Mouse (Mus musculus): ENCODE data around the gene Qtrt1.

The Qtrt1 gene

GRCm38 (mm10) chr9:21419646-21420045 lies 8.0 kb downstream of the Qtrt1 start:
- in situ Hi-C loops (cut with MboI, MseI), result no loop called here

- in situ Hi-C loops (cut with MboI, MseI), result no loop called here
Observed at GRCm38 (mm10) chr9:21424631-21425555, 13.3 kb downstream of the Qtrt1 start, which contains the start of gene Dnm2. TSS of gene Dnm2 (plus strand) at chr9:21424908.

GRCm38 (mm10) chr9:21425556-21425945 lies 13.9 kb downstream of the Qtrt1 start:
- in situ Hi-C loops (cut with MboI, MseI), result no loop called here

GRCm38 (mm10) chr9:21426013-21426412 lies 14.4 kb downstream of the Qtrt1 start:
- in situ Hi-C loops (cut with MboI, MseI), result no loop called here

- in situ Hi-C loops (cut with MboI, MseI), result no loop called here
Observed at GRCm38 (mm10) chr9:21426525-21426924, 14.9 kb downstream of the Qtrt1 start.

GRCm38 (mm10) chr9:21427773-21428172 lies 16.1 kb downstream of the Qtrt1 start:
- in situ Hi-C loops (cut with MboI, MseI), result no loop called here

- in situ Hi-C loops (cut with MboI, MseI), result no loop called here
Observed at GRCm38 (mm10) chr9:21428178-21428577, 16.5 kb downstream of the Qtrt1 start.

GRCm38 (mm10) chr9:21430724-21431123 lies 19.1 kb downstream of the Qtrt1 start:
- in situ Hi-C loops (cut with MboI, MseI), result no loop called here

- in situ Hi-C loops (cut with MboI, MseI), result no loop called here
Observed at GRCm38 (mm10) chr9:21432066-21432465, 20.4 kb downstream of the Qtrt1 start.

- in situ Hi-C loops (cut with MboI, MseI), result no loop called here
Observed at GRCm38 (mm10) chr9:21433766-21434165, 22.1 kb downstream of the Qtrt1 start.

- in situ Hi-C loops (cut with MboI, MseI), result no loop called here
Observed at GRCm38 (mm10) chr9:21434410-21434809, 22.8 kb downstream of the Qtrt1 start.

- in situ Hi-C loops (cut with MboI, MseI), result no loop called here
Observed at GRCm38 (mm10) chr9:21435777-21436635, 24.4 kb downstream of the Qtrt1 start.

- in situ Hi-C loops (cut with MboI, MseI), result no loop called here
Observed at GRCm38 (mm10) chr9:21437577-21437976, 25.9 kb downstream of the Qtrt1 start.

- in situ Hi-C loops (cut with MboI, MseI), result no loop called here
Observed at GRCm38 (mm10) chr9:21438219-21438618, 26.6 kb downstream of the Qtrt1 start.

GRCm38 (mm10) chr9:21439456-21439855 lies 27.8 kb downstream of the Qtrt1 start:
- in situ Hi-C loops (cut with MboI, MseI), result no loop called here

- in situ Hi-C loops (cut with MboI, MseI), result no loop called here
Observed at GRCm38 (mm10) chr9:21439914-21440313, 28.3 kb downstream of the Qtrt1 start.

GRCm38 (mm10) chr9:21440387-21440786 lies 28.8 kb downstream of the Qtrt1 start:
- in situ Hi-C loops (cut with MboI, MseI), result no loop called here

GRCm38 (mm10) chr9:21443853-21444252 lies 32.2 kb downstream of the Qtrt1 start:
- in situ Hi-C loops (cut with MboI, MseI), result no loop called here

GRCm38 (mm10) chr9:21444574-21444973 lies 32.9 kb downstream of the Qtrt1 start:
- in situ Hi-C loops (cut with MboI, MseI), result no loop called here

GRCm38 (mm10) chr9:21445081-21445744 lies 33.6 kb downstream of the Qtrt1 start:
- in situ Hi-C loops (cut with MboI, MseI), result no loop called here

GRCm38 (mm10) chr9:21447778-21448177 lies 36.1 kb downstream of the Qtrt1 start:
- in situ Hi-C loops (cut with MboI, MseI), result no loop called here

- in situ Hi-C loops (cut with MboI, MseI), result no loop called here
Observed at GRCm38 (mm10) chr9:21449710-21450109, 38.1 kb downstream of the Qtrt1 start.

All from regulatory T cell (primary cell).